In the genomic region with DNA sequence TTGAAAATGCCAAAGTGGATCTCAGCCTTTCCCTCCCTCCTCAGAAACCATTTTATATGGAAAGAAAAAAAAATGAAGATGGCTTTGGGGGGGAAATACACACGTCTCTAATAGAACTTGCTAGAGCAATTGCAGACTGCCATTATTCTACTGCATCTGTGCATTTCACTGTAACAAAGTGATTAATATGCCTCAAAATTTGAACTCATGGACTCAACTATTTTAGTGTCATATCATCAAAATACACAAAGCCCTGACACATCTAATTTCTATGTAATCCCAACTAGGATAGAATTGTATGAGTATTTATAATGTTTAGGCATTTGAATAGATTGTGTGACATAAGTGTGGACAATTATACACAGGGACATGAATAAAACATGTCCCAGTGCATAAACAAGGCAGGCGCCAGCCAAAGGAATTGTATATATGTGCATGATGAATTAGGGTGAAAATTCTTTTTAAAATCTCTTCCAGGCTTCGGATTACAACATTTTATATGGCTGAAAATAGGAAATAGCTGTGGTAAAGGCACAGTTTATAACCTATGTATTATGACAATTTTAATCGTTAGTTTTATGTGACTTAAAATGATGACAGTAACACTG, we compare ENCODE assay signal across 28 mouse cellular contexts.
DNase-seq lines count a peak whose midpoint lies in the region; ATAC-seq lines count a peak whose summit lies in the region.
"Had no signal": no experiment of that assay in that cellular context is flagged by ENCODE, and none has a peak within 500 bp of the region (broad histone marks: within the 10 kb centered on the region; RNA-seq: fewer than 3 reads in every experiment).

No protein-coding gene starts in this region.

- no peaks in the 10 kb centered on the region for H3K4me1 ChIP-seq in hindbrain, embryonic 11.5 days (replicated peaks; ENCODE audit: control insufficient read depth, insufficient read depth, low read length)
- no peaks in the 10 kb centered on the region for H3K4me1 ChIP-seq in hindbrain, embryonic 10.5 days (replicated peaks)
- H3K4me1 ChIP-seq in midbrain, embryonic 11.5 days (ENCODE audit: control insufficient read depth, insufficient read depth, low read length): no peaks in the 10 kb centered on the region
- H3K4me1 ChIP-seq in midbrain, embryonic 15.5 days: 0 out of 2 replicates have a peak, but pooled peaks cover 3% of the 10 kb centered on the region
- H3K4me1 ChIP-seq in forebrain, embryonic 16.5 days (replicated peaks; ENCODE audit: control insufficient read depth, insufficient read depth, low read length): no peaks in the 10 kb centered on the region; the same call in 1 of the 2 replicates
- 0 out of 2 replicates have a peak, but pooled peaks cover 3% of the 10 kb centered on the region for H3K4me1 ChIP-seq in midbrain, embryonic 14.5 days (ENCODE audit: control insufficient read depth, insufficient read depth, low read length)
- H3K4me1 ChIP-seq: heart, embryonic 12.5 days; limb, embryonic 10.5 days; limb, embryonic 15.5 days; liver, embryonic 13.5 days had no signal

- ATAC-seq in hindbrain, embryonic 11.5 days (ENCODE audit: low FRiP score): 0 out of 2 replicates have a peak, but pooled peaks have one; percentile 43
- ATAC-seq in midbrain, embryonic 11.5 days (ENCODE audit: low FRiP score): no peak
- ATAC-seq in midbrain, embryonic 15.5 days (replicated peaks): no peak
- ATAC-seq in forebrain, embryonic 16.5 days: peak; percentile 84
- ATAC-seq in midbrain, embryonic 14.5 days (ENCODE audit: low FRiP score, low TSS enrichment): no peak
- ATAC-seq: intestine, postnatal 0 days had no signal

- H3K9ac ChIP-seq in hindbrain, embryonic 11.5 days (ENCODE audit: low read depth, low read length): no peak overlapping the region
- H3K9ac ChIP-seq in midbrain, embryonic 11.5 days (ENCODE audit: low read length): no peak overlapping the region
- no peak overlapping the region for H3K9ac ChIP-seq in midbrain, embryonic 15.5 days
- H3K9ac ChIP-seq in forebrain, embryonic 16.5 days (replicated peaks; ENCODE audit: low read depth, low read length): no peak overlapping the region
- no peak overlapping the region for H3K9ac ChIP-seq in midbrain, embryonic 14.5 days (replicated peaks; ENCODE audit: low read length)
- H3K9ac ChIP-seq: heart, embryonic 12.5 days; limb, embryonic 15.5 days; liver, embryonic 13.5 days had no signal

- no peaks in the 10 kb centered on the region for H3K27me3 ChIP-seq in hindbrain, embryonic 11.5 days (ENCODE audit: control insufficient read depth, insufficient read depth, low read length)
- H3K27me3 ChIP-seq in hindbrain, embryonic 10.5 days (ENCODE audit: insufficient read depth, poor library complexity, severe bottlenecking): no peaks in the 10 kb centered on the region
- no peaks in the 10 kb centered on the region for H3K27me3 ChIP-seq in midbrain, embryonic 11.5 days (ENCODE audit: control insufficient read depth, insufficient read depth, low read length)
- H3K27me3 ChIP-seq in midbrain, embryonic 15.5 days (replicated peaks): no peaks in the 10 kb centered on the region
- H3K27me3 ChIP-seq in forebrain, embryonic 16.5 days (replicated peaks; ENCODE audit: control insufficient read depth, insufficient read depth, low read length): no peaks in the 10 kb centered on the region
- no peaks in the 10 kb centered on the region for H3K27me3 ChIP-seq in midbrain, embryonic 14.5 days (ENCODE audit: control insufficient read depth, insufficient read depth, low read length)
- H3K27me3 ChIP-seq: heart, embryonic 12.5 days; limb, embryonic 15.5 days; liver, embryonic 13.5 days had no signal

- no peak overlapping the region for H3K27ac ChIP-seq in hindbrain, embryonic 11.5 days (ENCODE audit: low read depth, low read length)
- H3K27ac ChIP-seq in hindbrain, embryonic 10.5 days: no peak overlapping the region
- no peak overlapping the region for H3K27ac ChIP-seq in midbrain, embryonic 11.5 days (ENCODE audit: low read depth, low read length)
- no peak overlapping the region for H3K27ac ChIP-seq in midbrain, embryonic 15.5 days
- H3K27ac ChIP-seq in forebrain, embryonic 16.5 days (ENCODE audit: low read length): no peak overlapping the region
- H3K27ac ChIP-seq in midbrain, embryonic 14.5 days (replicated peaks; ENCODE audit: low read depth, low read length): no peak overlapping the region
- H3K27ac ChIP-seq: gastrocnemius, adult 2 months; heart, adult 2 months; limb, embryonic 10.5 days; limb, embryonic 15.5 days; liver, embryonic 13.5 days; stomach, postnatal 0 days had no signal

- no peaks in the 10 kb centered on the region for H3K9me3 ChIP-seq in hindbrain, embryonic 11.5 days (ENCODE audit: control insufficient read depth, low read length)
- no peaks in the 10 kb centered on the region for H3K9me3 ChIP-seq in hindbrain, embryonic 10.5 days
- H3K9me3 ChIP-seq in midbrain, embryonic 11.5 days (ENCODE audit: control insufficient read depth, low read length): no peaks in the 10 kb centered on the region
- H3K9me3 ChIP-seq in midbrain, embryonic 15.5 days: no peaks in the 10 kb centered on the region
- H3K9me3 ChIP-seq in forebrain, embryonic 16.5 days (ENCODE audit: control insufficient read depth, low read length): no peaks in the 10 kb centered on the region
- peaks cover 4% of the 10 kb centered on the region for H3K9me3 ChIP-seq in midbrain, embryonic 14.5 days (ENCODE audit: control insufficient read depth, low read length)
- H3K9me3 ChIP-seq: heart, embryonic 12.5 days; limb, embryonic 10.5 days; limb, embryonic 15.5 days; liver, embryonic 13.5 days had no signal

- no peak overlapping the region for H3K4me3 ChIP-seq in hindbrain, embryonic 11.5 days (ENCODE audit: low read depth, low read length)
- no peak overlapping the region for H3K4me3 ChIP-seq in hindbrain, embryonic 10.5 days
- no peak overlapping the region for H3K4me3 ChIP-seq in midbrain, embryonic 11.5 days (ENCODE audit: low read depth, low read length)
- no peak overlapping the region for H3K4me3 ChIP-seq in midbrain, embryonic 15.5 days
- no peak overlapping the region for H3K4me3 ChIP-seq in forebrain, embryonic 16.5 days (replicated peaks; ENCODE audit: low read length)
- H3K4me3 ChIP-seq in midbrain, embryonic 14.5 days (replicated peaks; ENCODE audit: low read depth, low read length): no peak overlapping the region
- H3K4me3 ChIP-seq: erythroblast, embryonic 14.5 days; gastrocnemius, adult 2 months; heart, adult 2 months; heart, embryonic 12.5 days; limb, embryonic 10.5 days; limb, embryonic 15.5 days; liver, embryonic 13.5 days had no signal

- 64% methylated on average over 4 of the region's 4 CpGs for WGBS in hindbrain, embryonic 11.5 days
- 75% methylated on average over 4 of the region's 4 CpGs for WGBS in hindbrain, embryonic 10.5 days
- 75% methylated on average over 4 of the region's 4 CpGs for WGBS in midbrain, embryonic 11.5 days
- 43% methylated on average over 4 of the region's 4 CpGs for WGBS in midbrain, embryonic 15.5 days
- 31% methylated on average over 4 of the region's 4 CpGs for WGBS in forebrain, embryonic 16.5 days
- 36% methylated on average over 4 of the region's 4 CpGs for WGBS in midbrain, embryonic 14.5 days

- no peaks in the 10 kb centered on the region for H3K36me3 ChIP-seq in hindbrain, embryonic 11.5 days (ENCODE audit: control insufficient read depth, insufficient read depth, low read length)
- no peaks in the 10 kb centered on the region for H3K36me3 ChIP-seq in hindbrain, embryonic 10.5 days
- H3K36me3 ChIP-seq in midbrain, embryonic 11.5 days (ENCODE audit: control insufficient read depth, insufficient read depth, low read length): no peaks in the 10 kb centered on the region
- no peaks in the 10 kb centered on the region for H3K36me3 ChIP-seq in midbrain, embryonic 15.5 days (replicated peaks)
- H3K36me3 ChIP-seq in forebrain, embryonic 16.5 days (ENCODE audit: control insufficient read depth, insufficient read depth): no peaks in the 10 kb centered on the region
- no peaks in the 10 kb centered on the region for H3K36me3 ChIP-seq in midbrain, embryonic 14.5 days (ENCODE audit: control insufficient read depth, insufficient read depth, low read length)
- H3K36me3 ChIP-seq: heart, embryonic 12.5 days; limb, embryonic 10.5 days; limb, embryonic 15.5 days; liver, embryonic 13.5 days had no signal

- no peak overlapping the region for H3K4me2 ChIP-seq in hindbrain, embryonic 11.5 days (replicated peaks; ENCODE audit: low read depth, low read length)
- no peak overlapping the region for H3K4me2 ChIP-seq in midbrain, embryonic 11.5 days
- no peak overlapping the region for H3K4me2 ChIP-seq in midbrain, embryonic 15.5 days
- H3K4me2 ChIP-seq in forebrain, embryonic 16.5 days (ENCODE audit: low read length): no peak overlapping the region
- no peak overlapping the region for H3K4me2 ChIP-seq in midbrain, embryonic 14.5 days (ENCODE audit: low read length)
- H3K4me2 ChIP-seq: heart, embryonic 12.5 days; limb, embryonic 15.5 days; liver, embryonic 13.5 days had no signal

- DNase-seq in hindbrain, embryonic 11.5 days (ENCODE audit: low spot score): no peak
- no peak for DNase-seq in hindbrain, embryonic 10.5 days (ENCODE audit: low spot score)
- peak; percentile 66 for DNase-seq in midbrain, embryonic 11.5 days (ENCODE audit: low spot score, missing footprints)
- peak; percentile 26 for DNase-seq in midbrain, embryonic 14.5 days
- no peak for DNase-seq in right cerebral cortex, postnatal 25 days
- DNase-seq: adrenal gland, postnatal 25 days; B cell, adult 2 months; cerebellum, adult 18-20 months; cerebellum, postnatal 10 days; gastrocnemius, adult 2 months; heart, adult 2 months; heart, postnatal 4 days; kidney, adult 9 months; kidney, postnatal 10 days; layer of hippocampus, adult 9-11 months; liver, embryonic 13.5 days; lung, adult 18-20 months; lung, postnatal 36 days; thymus, adult 18-20 months; thymus, postnatal 25 days had no signal

Comparison
In these comparisons a context has a peak if more than half of its experiments do, and no peak if none do; other contexts are left out.
1. ATAC-seq: peak in hindbrain, embryonic 11.5 days (single experiment) and forebrain, embryonic 16.5 days (single experiment); none in midbrain, embryonic 11.5 days (single experiment), midbrain, embryonic 15.5 days (single experiment) and midbrain, embryonic 14.5 days (single experiment).
2. DNase-seq: peak in midbrain, embryonic 11.5 days (single experiment) and midbrain, embryonic 14.5 days (single experiment); none in hindbrain, embryonic 11.5 days (single experiment), hindbrain, embryonic 10.5 days (single experiment) and right cerebral cortex, postnatal 25 days (single experiment).